Mouse (Mus musculus): ENCODE measurements around the gene Zfp493.
"Not testable (repeated sequence)": the region's sequence is repeated elsewhere in the genome, so short reads cannot be mapped to it uniquely, and the experiment has no call there.

Zfp493 gene

GRCm38 (mm10) chr13:67779265-67780221 is at the start of gene Zfp493:
Gene Zfp493, plus strand, starts transcription at chr13:67779693.
- DNase-seq: peak; percentile 60 to 84

- not testable (repeated sequence) for DNase-seq
These were observed 45.1 kb upstream of the Zfp493 start for GRCm38 (mm10) chr13:67734391-67734790.

GRCm38 (mm10) chr13:67742941-67743340 is 36.6 kb upstream of the Zfp493 start:
- DNase-seq: no peak

- DNase-seq: no peak
These were observed 35.6 kb upstream of the Zfp493 start for GRCm38 (mm10) chr13:67743896-67744295.

GRCm38 (mm10) chr13:67754333-67755306 is 24.9 kb upstream of the Zfp493 start, which contains the start of gene Zfp85:
Gene Zfp85, minus strand, starts transcription at chr13:67755228.
- DNase-seq: peak; percentile 65 to 68

- DNase-seq: no peak
These were observed 23.7 kb upstream of the Zfp493 start for GRCm38 (mm10) chr13:67755761-67756160.

GRCm38 (mm10) chr13:67759966-67760365 is 19.5 kb upstream of the Zfp493 start:
- no peak for DNase-seq

GRCm38 (mm10) chr13:67763031-67763768 is 16.3 kb upstream of the Zfp493 start:
- DNase-seq: no peak

- no peak for DNase-seq
These were observed 12.5 kb downstream of the Zfp493 start for GRCm38 (mm10) chr13:67791921-67792455.

- DNase-seq: no peak
These were observed 19.1 kb downstream of the Zfp493 start for GRCm38 (mm10) chr13:67798618-67799017.

GRCm38 (mm10) chr13:67799151-67799550 is 19.7 kb downstream of the Zfp493 start:
- DNase-seq: not testable (repeated sequence)

GRCm38 (mm10) chr13:67811651-67812210 is 32.2 kb downstream of the Zfp493 start:
- DNase-seq: no peak

- DNase-seq: no peak
These were observed 33.6 kb downstream of the Zfp493 start for GRCm38 (mm10) chr13:67812961-67813709.

GRCm38 (mm10) chr13:67813710-67814660 is 34.5 kb downstream of the Zfp493 start, which contains the start of gene Zfp273:
Gene Zfp273, plus strand, starts transcription at chr13:67813740.
- DNase-seq: peak; percentile 80 to 81

- no peak for DNase-seq
These were observed 39.1 kb downstream of the Zfp493 start for GRCm38 (mm10) chr13:67818636-67819035.

GRCm38 (mm10) chr13:67830911-67831336 is 51.4 kb downstream of the Zfp493 start, which contains the start of gene Gm10037:
Gene Gm10037, plus strand, starts transcription at chr13:67831106.
- DNase-seq: peak; percentile 53 to 66

- DNase-seq: not testable (repeated sequence)
These were observed 53.6 kb downstream of the Zfp493 start for GRCm38 (mm10) chr13:67833137-67833536.
